In the genomic region with DNA sequence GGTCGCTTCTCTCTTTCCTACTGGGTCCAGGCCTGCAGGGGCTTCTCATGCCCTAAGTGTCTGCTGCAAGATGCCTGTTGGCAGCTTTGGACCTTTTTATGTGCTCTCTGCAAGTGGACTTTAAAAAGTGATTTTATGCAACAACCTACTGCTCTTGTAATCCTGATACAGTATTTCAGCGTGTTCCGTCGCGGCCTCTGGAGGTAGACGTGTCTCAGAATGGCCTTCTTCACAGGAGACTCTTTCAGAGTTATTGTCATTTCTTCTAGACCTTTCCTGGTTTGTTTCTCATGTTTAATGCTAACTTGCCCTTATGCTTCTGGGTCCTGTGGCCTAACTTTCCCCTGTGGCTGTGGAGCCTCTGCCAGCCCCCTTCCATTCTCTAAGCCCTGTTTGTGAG, we compare ENCODE assay signal across 29 mouse cellular contexts. TPM values are rescaled to one million over a fixed set of nuclear protein-coding genes. Genes with fewer than 3 reads are reported as not detected.
DNase-seq lines count a peak whose midpoint lies in the region; ATAC-seq and TF ChIP-seq lines count a peak whose summit lies in the region.
"Had no signal": no experiment of that assay in that cellular context is flagged by ENCODE, and none has a peak within 500 bp of the region (broad histone marks: within the 10 kb centered on the region; RNA-seq: fewer than 3 reads in every experiment).

No protein-coding gene starts in this region.

- no peaks in the 10 kb centered on the region for H3K9me3 ChIP-seq in liver, embryonic 12.5 days (replicated peaks)
- H3K9me3 ChIP-seq in liver, embryonic 16.5 days (replicated peaks; ENCODE audit: control insufficient read depth, low read length), result no peaks in the 10 kb centered on the region
- H3K9me3 ChIP-seq: embryonic facial prominence, embryonic 13.5 days; forebrain, embryonic 12.5 days; G1E; limb, embryonic 10.5 days had no signal

- no peak for DNase-seq in kidney, adult 2 months
- no peak for DNase-seq in kidney, adult 18-20 months
- DNase-seq in liver (no peak), MN1 (ENCODE audit: low spot score) (no peak)
- DNase-seq in right cerebral cortex, postnatal 14 days, result no peak
- DNase-seq: adrenal gland, adult 2 months; B cell, adult 2 months; cerebellum, adult 2 months; cerebellum, postnatal 36 days; embryo, embryonic 11 days; heart, postnatal 14 days; right cerebral cortex, adult 18-20 months; thymus, postnatal 36 days had no signal

- ATAC-seq in liver, embryonic 12.5 days, result no peak
- ATAC-seq in liver, embryonic 16.5 days (ENCODE audit: low read depth), result no peak
- ATAC-seq: hindbrain, postnatal 0 days; lung, postnatal 0 days had no signal

- no peak overlapping the region for H3K4me2 ChIP-seq in liver, embryonic 12.5 days
- no peak overlapping the region for H3K4me2 ChIP-seq in liver, embryonic 16.5 days (ENCODE audit: low read depth, low read length)
- H3K4me2 ChIP-seq: embryonic facial prominence, embryonic 13.5 days; forebrain, embryonic 12.5 days; heart, embryonic 11.5 days; midbrain, embryonic 11.5 days had no signal

- H3K27ac ChIP-seq in kidney, adult 2 months (ENCODE audit: insufficient read depth, low read depth, low read length), result peak overlapping the region; percentile 37; the same call in 1 of the 2 replicates
- peak overlapping the region; percentile 50; the same call in 1 of the 2 replicates for H3K27ac ChIP-seq in liver, embryonic 12.5 days
- H3K27ac ChIP-seq in liver, embryonic 16.5 days (ENCODE audit: low read length), result peak overlapping the region; percentile 56
- H3K27ac ChIP-seq: embryonic facial prominence, embryonic 13.5 days; forebrain, embryonic 12.5 days; hindbrain, postnatal 0 days; limb, embryonic 10.5 days; liver, embryonic 14.5 days had no signal

- 86% methylated on average over 6 of the region's 6 CpGs for WGBS in kidney, adult 2 months
- 88% methylated on average over 6 of the region's 6 CpGs for WGBS in liver, embryonic 12.5 days (ENCODE audit: insufficient replicate concordance)
- 82% methylated on average over 6 of the region's 6 CpGs for WGBS in liver, embryonic 16.5 days (ENCODE audit: insufficient replicate concordance)

- no peak for TF ChIP-seq CTCF in kidney, adult 2 months (conservative IDR thresholded peaks at IDR 0.05; ENCODE audit: insufficient read depth, insufficient read length, low read depth, low read length)

- no peaks in the 10 kb centered on the region for H3K36me3 ChIP-seq in kidney, adult 2 months (ENCODE audit: control insufficient read depth, insufficient read depth, low read length)
- no peaks in the 10 kb centered on the region for H3K36me3 ChIP-seq in liver, embryonic 12.5 days
- H3K36me3 ChIP-seq in liver, embryonic 16.5 days (ENCODE audit: control insufficient read depth, insufficient read depth), result no peaks in the 10 kb centered on the region
- H3K36me3 ChIP-seq: embryonic facial prominence, embryonic 13.5 days; forebrain, embryonic 12.5 days; G1E; limb, embryonic 10.5 days had no signal

- peaks cover 12% of the 10 kb centered on the region for H3K4me1 ChIP-seq in kidney, adult 2 months (ENCODE audit: control insufficient read depth, insufficient read depth, low read length)
- H3K4me1 ChIP-seq in liver, embryonic 12.5 days, result peaks cover 20% of the 10 kb centered on the region
- H3K4me1 ChIP-seq in liver, embryonic 16.5 days (ENCODE audit: control insufficient read depth, low read depth, low read length), result peaks cover 3% of the 10 kb centered on the region; the same call in 1 of the 2 replicates
- H3K4me1 ChIP-seq: forebrain, embryonic 12.5 days; limb, embryonic 10.5 days had no signal

- TF ChIP-seq POLR2A in kidney, adult 2 months (IDR thresholded peaks at IDR 0.05; ENCODE audit: low read depth, low read length), result no peak

- no peaks in the 10 kb centered on the region for H3K27me3 ChIP-seq in kidney, adult 2 months (replicated peaks; ENCODE audit: control insufficient read depth, insufficient read depth, low read length)
- no peaks in the 10 kb centered on the region for H3K27me3 ChIP-seq in liver, embryonic 12.5 days (replicated peaks)
- H3K27me3 ChIP-seq in liver, embryonic 16.5 days (ENCODE audit: control insufficient read depth, insufficient read depth, low read depth, low read length), result no peaks in the 10 kb centered on the region
- H3K27me3 ChIP-seq: CH12.LX; embryonic facial prominence, embryonic 13.5 days; forebrain, embryonic 12.5 days had no signal

- H3K9ac ChIP-seq in liver, embryonic 12.5 days, result no peak overlapping the region
- no peak overlapping the region for H3K9ac ChIP-seq in liver, embryonic 16.5 days (ENCODE audit: low read depth, low read length)
- H3K9ac ChIP-seq: embryonic facial prominence, embryonic 13.5 days; forebrain, embryonic 12.5 days; liver, embryonic 14.5 days had no signal

- no peak overlapping the region for H3K4me3 ChIP-seq in kidney, adult 2 months (ENCODE audit: insufficient read depth, low read depth, low read length)
- no peak overlapping the region for H3K4me3 ChIP-seq in liver, embryonic 12.5 days
- no peak overlapping the region for H3K4me3 ChIP-seq in liver, embryonic 16.5 days (ENCODE audit: low read depth, low read length)
- H3K4me3 ChIP-seq: embryonic facial prominence, embryonic 13.5 days; erythroblast, embryonic 14.5 days; forebrain, embryonic 12.5 days; limb, embryonic 10.5 days had no signal

RNA-seq across cellular contexts. Expression of a gene that starts 13.1 kb away (rescaled TPM):
- polyA plus RNA-seq in kidney, adult 2 months (2012; rRNA removed), result 37.4 and 38.9 TPM in 2 replicates
- polyA plus RNA-seq in liver, embryonic 12.5 days (2016; fragmentation: Nextera tagmentation; extraction: Ambion mirVana), result 8.2 and 10.6 TPM in 2 replicates
- polyA plus RNA-seq in liver, embryonic 16.5 days (2015; fragmentation: Nextera tagmentation; extraction: Ambion mirVana), result 8.6 and 8.8 TPM in 2 replicates
- polyA plus RNA-seq: erythroblast, embryonic 14.5 days; G1E had no signal

RNA-seq across cellular contexts. Expression of a gene that starts 21.4 kb away (rescaled TPM):
- 0.37 and 3.0 TPM in 2 replicates for polyA plus RNA-seq in kidney, adult 2 months (2012; rRNA removed)
- polyA plus RNA-seq in liver, embryonic 12.5 days (2016; fragmentation: Nextera tagmentation; extraction: Ambion mirVana), result 0.72 and 0.79 TPM in 2 replicates
- 4.8 and 6.0 TPM in 2 replicates for polyA plus RNA-seq in liver, embryonic 16.5 days (2015; fragmentation: Nextera tagmentation; extraction: Ambion mirVana)
- polyA plus RNA-seq: erythroblast, embryonic 14.5 days; forebrain, embryonic 12.5 days; G1E; limb, embryonic 10.5 days had no signal

RNA-seq across cellular contexts. Expression of a gene that starts 58.7 kb away (rescaled TPM):
- not detected in 2 replicates for polyA plus RNA-seq in kidney, adult 2 months (2012; rRNA removed)
- not detected in 2 replicates for polyA plus RNA-seq in liver, embryonic 12.5 days (2016; fragmentation: Nextera tagmentation; extraction: Ambion mirVana)
- polyA plus RNA-seq in liver, embryonic 16.5 days (2015; fragmentation: Nextera tagmentation; extraction: Ambion mirVana), result not detected in 2 replicates
- polyA plus RNA-seq: adrenal gland, adult 2 months; cerebellum, adult 2 months; embryonic facial prominence, embryonic 13.5 days; erythroblast, embryonic 14.5 days; forebrain, embryonic 12.5 days; G1E; gonadal fat pad, adult 2 months; hindbrain, embryonic 11.5 days; limb, embryonic 10.5 days; liver, embryonic 14.5 days; lung, postnatal 0 days; neural tube, embryonic 14.5 days had no signal
